Mouse (Mus musculus) midbrain, embryonic 11.5 days (tissue): Measurements from ENCODE around the gene AI464131. TPM values are rescaled to one million over a fixed set of nuclear protein-coding genes. Genes with fewer than 3 reads are reported as not detected.

Experiments used
- ATAC-seq: fragments of 200-750 bp; cut with Nextera tagmentation; 2 replicates; pipeline ENCODE4 v1.8.0; 2017; ENCODE audit warnings: moderate TSS enrichment, moderate library complexity; ENCODE audit not compliant: low FRiP score
- DNase-seq: peaks from one replicate; pipeline ENCODE4 v3.0.0; 2015; ENCODE audit warnings: low spot score; ENCODE audit errors: missing footprints
- H3K27ac ChIP-seq: fragments of 300-500 bp; sonication (generic); 2 replicates; pipeline ENCODE4 v1.5.1; 2014; ENCODE audit warnings: low read depth, low read length
- H3K27me3 ChIP-seq: fragments of 300-500 bp; sonication (generic); 2 replicates; pipeline ENCODE4 v1.6.1; 2014; ENCODE audit warnings: mild to moderate bottlenecking, low read length, moderate library complexity, mixed read lengths; ENCODE audit not compliant: control insufficient read depth, insufficient read depth
- H3K36me3 ChIP-seq: fragments of 300-500 bp; sonication (generic); 2 replicates; pipeline ENCODE4 v1.6.1; 2014; ENCODE audit warnings: mild to moderate bottlenecking, low read length, moderate library complexity, mixed read lengths; ENCODE audit not compliant: control insufficient read depth, insufficient read depth
- H3K4me1 ChIP-seq: fragments of 300-500 bp; sonication (generic); 2 replicates; pipeline ENCODE4 v1.6.1; 2014; ENCODE audit warnings: low read length; ENCODE audit not compliant: control insufficient read depth, insufficient read depth
- H3K4me2 ChIP-seq: fragments of 300-500 bp; sonication (generic); 2 replicates; pipeline ENCODE4 v1.6.1; 2014; ENCODE audit warnings: mild to moderate bottlenecking, moderate library complexity
- H3K4me3 ChIP-seq: fragments of 300-500 bp; sonication (generic); 2 replicates; pipeline ENCODE4 v1.5.1; 2014; ENCODE audit warnings: low read depth, low read length
- H3K9ac ChIP-seq: fragments of 300-500 bp; sonication (generic); 2 replicates; pipeline ENCODE4 v1.6.1; 2014; ENCODE audit warnings: low read length
- H3K9me3 ChIP-seq: fragments of 300-500 bp; sonication (generic); 2 replicates; pipeline ENCODE4 v1.6.1; 2016; ENCODE audit warnings: low read length; ENCODE audit not compliant: control insufficient read depth
- WGBS: fragments of 180-500 bp; shearing (Covaris S2); extraction: QIAGEN DNeasy Blood & Tissue Kit; methylation state at CpG from one replicate; pipeline ENCODE4 v1.1.7; 2014; 5-methylcytosine and 5-hydroxymethylcytosine counted together
- polyA plus RNA-seq: library from polyadenylated mRNA; unstranded; fragments of >200 nt; fragmentation: Nextera tagmentation; extraction: Ambion mirVana; gene quantifications from 2 replicates; pipeline ENCODE4 v1.2.1, GENCODE M21; 2014

The AI464131 gene
- polyA plus RNA-seq, 1 experiment from 2014 or later, result 6.9 TPM

DNA sequence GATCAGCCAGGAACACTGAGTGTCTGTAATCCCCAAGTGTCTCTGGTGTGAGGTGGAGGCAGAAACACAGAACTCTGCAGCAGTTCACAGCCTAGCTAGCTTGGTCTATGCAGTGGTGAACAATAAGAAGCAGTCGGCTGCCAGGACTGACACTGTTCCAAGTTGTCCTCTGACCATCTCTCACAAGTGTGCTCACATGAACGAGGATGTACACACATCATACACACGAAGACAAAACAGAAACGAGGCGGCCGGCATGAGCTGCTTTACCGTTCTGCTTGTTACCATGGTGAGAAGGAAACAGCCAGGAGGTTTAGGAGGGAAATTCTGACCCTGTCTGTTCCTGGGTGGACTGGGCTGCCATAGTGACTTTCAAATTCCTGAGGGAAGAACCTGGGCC is 23.7 kb upstream of the AI464131 start:
- H3K4me2 ChIP-seq, result peak overlapping the region; percentile 23
- H3K9ac ChIP-seq, result peak overlapping the region; percentile 17
- ATAC-seq, result peak; percentile 20; the same call in 1 of the 2 replicates
- H3K27ac ChIP-seq, result peak overlapping the region; percentile 72
- no peaks in the 10 kb centered on the region for H3K27me3 ChIP-seq
- H3K36me3 ChIP-seq, result no peaks in the 10 kb centered on the region
- no peak for DNase-seq
- WGBS, result 22% methylated on average over 7 of the region's 7 CpGs
- peaks cover 36% of the 10 kb centered on the region for H3K4me1 ChIP-seq
- H3K4me3 ChIP-seq, result no peak overlapping the region
- H3K9me3 ChIP-seq, result no peaks in the 10 kb centered on the region

DNA sequence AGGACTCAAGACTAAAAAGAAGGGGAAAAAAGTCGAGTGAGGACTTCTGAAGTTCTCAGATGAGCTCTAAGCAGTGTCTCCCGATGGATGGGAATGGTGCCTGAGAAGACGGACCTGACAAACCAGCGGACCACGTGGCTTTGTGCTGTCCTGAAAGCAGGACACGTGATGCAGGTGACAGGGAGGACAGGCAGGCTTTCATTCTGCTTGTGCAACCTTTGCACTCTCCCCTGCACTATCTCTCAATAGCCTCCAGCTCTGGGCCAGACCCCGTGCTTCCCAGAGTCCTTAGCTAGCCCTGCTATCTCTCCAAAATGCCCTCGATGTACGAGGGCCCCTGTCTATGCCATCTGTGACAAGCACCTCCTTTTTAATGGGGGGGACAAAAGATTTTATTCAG is 22.0 kb upstream of the AI464131 start:
- ATAC-seq (no peak), DNase-seq (no peak)
- H3K4me2 ChIP-seq, result no peak overlapping the region
- no peak overlapping the region for H3K9ac ChIP-seq
- no peaks in the 10 kb centered on the region for H3K9me3 ChIP-seq
- H3K27me3 ChIP-seq, result no peaks in the 10 kb centered on the region
- no peak overlapping the region for H3K4me3 ChIP-seq
- no peak overlapping the region for H3K27ac ChIP-seq
- 81% methylated on average over 9 of the region's 9 CpGs for WGBS
- peaks cover 30% of the 10 kb centered on the region for H3K4me1 ChIP-seq
- H3K36me3 ChIP-seq, result no peaks in the 10 kb centered on the region

DNA sequence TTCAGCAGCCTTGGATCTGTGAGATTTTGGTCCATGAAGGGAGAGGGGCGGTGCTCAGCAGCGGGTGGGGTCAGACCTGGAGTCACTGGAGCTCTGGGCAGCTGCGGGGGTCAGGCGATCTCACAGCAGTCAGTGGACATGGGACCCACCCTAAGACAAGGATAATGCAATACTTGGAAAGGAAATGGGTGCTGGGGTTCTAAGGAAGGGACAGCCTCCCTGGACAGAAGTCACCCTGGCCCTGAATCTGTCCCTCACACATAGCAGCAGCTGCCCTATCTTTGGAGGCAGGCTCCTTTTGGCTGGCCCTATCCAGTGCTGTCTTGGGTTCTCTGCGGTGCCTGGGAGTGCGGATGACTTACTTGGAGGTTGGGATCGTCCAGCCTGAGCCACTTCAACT is 21.0 kb upstream of the AI464131 start:
- no peak overlapping the region for H3K4me2 ChIP-seq
- H3K36me3 ChIP-seq, result no peaks in the 10 kb centered on the region
- WGBS, result 77% methylated on average over 7 of the region's 7 CpGs
- no peak overlapping the region for H3K9ac ChIP-seq
- ATAC-seq (no peak), DNase-seq (no peak)
- H3K9me3 ChIP-seq, result no peaks in the 10 kb centered on the region
- H3K27me3 ChIP-seq, result no peaks in the 10 kb centered on the region
- no peak overlapping the region for H3K27ac ChIP-seq
- peaks cover 26% of the 10 kb centered on the region for H3K4me1 ChIP-seq
- no peak overlapping the region for H3K4me3 ChIP-seq

DNA sequence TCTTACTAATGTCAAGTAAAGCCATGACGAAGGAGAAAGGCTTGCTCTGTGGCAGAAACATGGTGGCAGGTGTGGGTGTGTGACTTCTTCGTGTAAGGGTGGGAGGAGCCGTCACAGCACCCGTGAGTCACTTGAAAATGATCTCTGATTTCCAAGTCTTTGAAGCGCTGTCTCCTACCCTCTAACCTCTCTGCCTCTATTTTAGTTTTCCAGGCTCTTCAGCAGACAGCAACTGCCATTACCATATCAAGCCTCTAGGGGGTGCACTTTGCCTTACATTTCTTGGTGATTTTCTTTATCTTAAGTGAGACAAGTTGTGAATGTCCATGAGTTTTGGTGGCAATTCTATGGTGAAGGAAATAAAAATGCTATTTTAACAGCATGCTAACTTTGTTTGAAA is 19.9 kb upstream of the AI464131 start:
- peak; percentile 90 for DNase-seq
- no peaks in the 10 kb centered on the region for H3K27me3 ChIP-seq
- no peak for ATAC-seq
- no peaks in the 10 kb centered on the region for H3K36me3 ChIP-seq
- 53% methylated on average over 5 of the region's 5 CpGs for WGBS
- no peak overlapping the region for H3K9ac ChIP-seq
- H3K9me3 ChIP-seq, result no peaks in the 10 kb centered on the region
- H3K27ac ChIP-seq, result no peak overlapping the region
- no peak overlapping the region for H3K4me2 ChIP-seq
- H3K4me3 ChIP-seq, result no peak overlapping the region
- peaks cover 16% of the 10 kb centered on the region for H3K4me1 ChIP-seq

DNA sequence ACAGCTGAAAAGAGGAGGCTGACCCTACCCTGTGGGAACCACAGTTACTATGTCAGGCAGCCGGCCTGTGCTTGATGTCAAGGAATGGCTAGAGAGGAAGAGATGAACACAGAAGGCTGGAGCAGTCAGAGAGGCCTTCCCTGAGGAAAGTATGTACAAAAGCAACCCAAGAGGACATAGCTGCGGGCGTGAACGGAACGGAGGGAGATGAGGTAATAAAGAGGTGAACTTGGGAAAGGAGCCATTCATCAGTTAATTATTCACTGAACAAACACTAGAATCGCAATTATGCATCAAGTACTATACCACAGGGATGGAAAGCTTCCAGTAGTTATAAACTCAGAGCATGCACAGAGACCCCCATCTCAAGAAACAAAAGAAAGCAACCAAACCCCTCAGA is 19.3 kb upstream of the AI464131 start:
- Histone ChIP-seq H3K9ac (no peak overlapping the region), H3K4me1 (peaks cover 9% of the 10 kb centered on the region), H3K36me3 (no peaks in the 10 kb centered on the region), H3K9me3 (no peaks in the 10 kb centered on the region), H3K27ac (no peak overlapping the region), H3K4me2 (no peak overlapping the region), H3K4me3 (no peak overlapping the region), H3K27me3 (no peaks in the 10 kb centered on the region)
- ATAC-seq, result no peak
- no peak for DNase-seq
- WGBS, result 84% methylated on average over 6 of the region's 6 CpGs

DNA sequence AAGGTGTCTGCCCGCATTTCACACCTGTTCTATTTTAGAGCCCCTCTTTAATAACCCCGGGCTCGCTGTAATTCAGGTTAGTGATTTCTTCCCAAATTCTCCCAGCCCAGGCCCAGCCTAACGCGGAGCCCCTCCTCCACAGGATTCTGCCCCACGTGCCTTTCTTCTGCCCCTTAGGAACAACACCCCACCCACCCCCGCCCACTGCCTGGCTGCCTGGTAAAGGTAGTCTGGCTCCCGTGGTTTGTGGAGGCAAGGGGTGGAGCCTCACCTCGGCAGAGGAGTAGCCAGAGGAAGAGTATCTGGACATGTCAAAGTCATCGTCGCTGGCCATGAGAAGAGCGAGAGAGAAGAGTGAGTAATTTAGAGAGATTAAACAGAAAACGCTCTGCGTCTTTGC is 17.8 kb upstream of the AI464131 start:
- Histone ChIP-seq H3K36me3 (no peaks in the 10 kb centered on the region), H3K9ac (no peak overlapping the region), H3K27me3 (no peaks in the 10 kb centered on the region), H3K4me2 (no peak overlapping the region), H3K9me3 (no peaks in the 10 kb centered on the region), H3K4me1 (no peaks in the 10 kb centered on the region), H3K4me3 (no peak overlapping the region), H3K27ac (no peak overlapping the region)
- DNase-seq (no peak), ATAC-seq (no peak)
- 49% methylated on average over 14 of the region's 14 CpGs for WGBS

DNA sequence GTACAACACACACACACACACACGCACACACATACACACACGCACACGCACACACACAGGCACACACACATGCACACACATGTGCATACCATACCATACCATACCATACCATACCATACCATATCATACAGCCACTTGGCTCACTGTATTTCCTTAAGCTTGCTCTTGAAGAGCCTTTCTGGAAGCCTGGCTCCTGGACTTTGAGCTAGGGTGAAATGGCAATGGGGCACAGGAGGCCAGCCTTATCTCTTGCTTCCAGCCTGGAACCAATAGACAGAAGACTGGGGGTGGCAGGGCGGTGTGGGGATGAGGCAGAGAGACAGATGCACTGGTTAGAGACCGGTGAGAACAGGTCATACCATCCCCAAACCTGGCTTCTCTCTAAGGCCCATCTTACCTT is 16.3 kb upstream of the AI464131 start:
- Histone ChIP-seq H3K36me3 (no peaks in the 10 kb centered on the region), H3K4me1 (no peaks in the 10 kb centered on the region), H3K9me3 (no peaks in the 10 kb centered on the region), H3K4me2 (no peak overlapping the region), H3K9ac (no peak overlapping the region), H3K27me3 (no peaks in the 10 kb centered on the region), H3K4me3 (no peak overlapping the region), H3K27ac (no peak overlapping the region)
- DNase-seq (no peak), ATAC-seq (no peak)
- WGBS, result 92% methylated on average over 5 of the region's 5 CpGs

DNA sequence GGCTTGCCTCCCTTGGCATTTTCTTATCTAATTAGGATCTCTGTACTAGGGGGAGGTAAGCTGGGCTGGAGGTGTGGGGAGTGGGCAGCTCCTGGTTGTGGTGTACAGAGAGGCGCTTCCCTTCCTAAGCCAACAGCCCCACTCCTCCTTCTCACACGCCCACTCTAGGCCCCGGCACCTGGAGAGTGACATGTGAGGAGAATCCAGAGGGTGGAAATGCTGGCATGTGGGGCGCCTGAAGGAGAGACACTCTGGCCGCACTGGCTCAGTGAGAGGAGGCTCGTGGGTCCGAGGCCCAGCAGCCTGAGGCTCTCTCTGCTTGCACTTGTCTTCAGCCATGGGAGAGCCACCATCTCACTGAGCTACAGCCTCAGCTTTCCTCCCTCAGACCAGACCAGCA is 15.5 kb upstream of the AI464131 start:
- WGBS, result 79% methylated on average over 7 of the region's 7 CpGs
- H3K9me3 ChIP-seq, result no peaks in the 10 kb centered on the region
- H3K27me3 ChIP-seq, result no peaks in the 10 kb centered on the region
- H3K4me3 ChIP-seq, result no peak overlapping the region
- no peak for ATAC-seq
- H3K9ac ChIP-seq, result no peak overlapping the region
- H3K4me1 ChIP-seq, result no peaks in the 10 kb centered on the region
- H3K36me3 ChIP-seq, result no peaks in the 10 kb centered on the region
- DNase-seq, result no peak
- no peak overlapping the region for H3K4me2 ChIP-seq
- no peak overlapping the region for H3K27ac ChIP-seq

DNA sequence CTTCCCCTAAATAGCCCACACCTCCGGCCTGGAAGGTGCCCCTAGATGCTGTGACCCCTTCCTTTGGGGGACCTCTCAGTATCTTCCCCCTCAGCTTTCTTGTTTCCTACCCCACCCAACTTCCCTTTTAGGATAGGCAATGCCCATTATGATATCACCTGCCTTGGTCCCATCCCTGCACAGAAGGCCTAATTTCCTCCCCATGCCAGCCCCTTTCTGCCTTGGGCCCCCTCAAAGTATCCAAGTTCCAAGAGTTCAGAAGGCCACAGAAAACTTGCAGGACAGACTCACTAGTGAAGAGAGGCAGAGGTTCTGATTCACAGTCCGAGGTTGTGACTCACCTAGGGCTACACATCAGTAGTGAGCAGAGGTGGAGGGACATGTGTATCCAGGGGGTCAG is 14.4 kb upstream of the AI464131 start, which contains the start of gene 1110017D15Rik:
TSS of gene 1110017D15Rik (minus strand) at position 101 of the 400 bp plus-strand sequence.
- no peaks in the 10 kb centered on the region for H3K36me3 ChIP-seq
- H3K27ac ChIP-seq, result no peak within 1 kb of the TSS
- 85% methylated on average over 2 of the region's 2 CpGs for WGBS
- no peaks in the 10 kb centered on the region for H3K4me1 ChIP-seq
- DNase-seq (no peak), ATAC-seq (no peak)
- H3K27me3 ChIP-seq, result no peaks in the 10 kb centered on the region
- H3K4me3 ChIP-seq, result no peak within 1 kb of the TSS
- H3K4me2 ChIP-seq, result no peak within 1 kb of the TSS
- H3K9me3 ChIP-seq, result no peaks in the 10 kb centered on the region
- no peak within 1 kb of the TSS for H3K9ac ChIP-seq

DNA sequence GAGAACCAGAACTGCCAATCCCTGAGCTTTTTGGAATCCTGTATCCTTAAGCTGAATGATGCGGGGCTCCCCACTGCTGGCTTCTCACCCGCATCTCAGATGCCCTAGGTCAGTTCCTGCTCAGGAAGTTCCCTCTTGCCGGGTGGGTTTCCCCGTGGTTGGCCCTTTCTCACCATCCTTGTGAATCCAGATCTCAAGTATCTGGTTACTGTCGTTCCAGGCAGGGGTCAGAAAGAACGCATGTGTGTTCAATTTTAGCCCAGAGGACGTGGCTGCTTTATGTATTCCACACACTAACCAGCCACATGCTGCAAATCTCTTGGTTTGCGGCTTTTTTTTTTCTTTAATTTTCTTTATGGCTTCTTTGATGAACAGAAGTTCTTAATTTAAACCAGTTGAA is 10.8 kb upstream of the AI464131 start:
- Histone ChIP-seq H3K27ac (no peak overlapping the region), H3K4me3 (no peak overlapping the region), H3K9me3 (no peaks in the 10 kb centered on the region), H3K4me1 (no peaks in the 10 kb centered on the region), H3K4me2 (no peak overlapping the region), H3K36me3 (no peaks in the 10 kb centered on the region), H3K9ac (no peak overlapping the region), H3K27me3 (no peaks in the 10 kb centered on the region; the same call in 1 of the 2 replicates)
- 26% methylated on average over 8 of the region's 8 CpGs for WGBS
- DNase-seq (no peak), ATAC-seq (no peak)
